Mouse (Mus musculus) yolk sac, embryonic 10.5 days (tissue): Measurements from ENCODE around the gene Cmss1.

Experiments
- DNase-seq: peaks from one replicate; pipeline ENCODE4 v3.0.0-alpha.2; 2017; ENCODE audit warnings: low spot score

Gene Cmss1

GRCm38 (mm10) chr16:57558258-57558657, 48.4 kb downstream of the Cmss1 start:
- DNase-seq, result no peak

GRCm38 (mm10) chr16:57556244-57556643, 50.4 kb downstream of the Cmss1 start:
- no peak for DNase-seq

- no peak for DNase-seq
Observed at GRCm38 (mm10) chr16:57555667-57556066, 51.0 kb downstream of the Cmss1 start.

GRCm38 (mm10) chr16:57554886-57555400, 51.7 kb downstream of the Cmss1 start:
- DNase-seq, result no peak

- no peak for DNase-seq
Observed at GRCm38 (mm10) chr16:57553235-57553634, 53.4 kb downstream of the Cmss1 start.

- no peak for DNase-seq
Observed at GRCm38 (mm10) chr16:57552709-57553108, 54.0 kb downstream of the Cmss1 start.

- no peak for DNase-seq
Observed at GRCm38 (mm10) chr16:57551617-57552016, 55.0 kb downstream of the Cmss1 start.

- DNase-seq, result no peak
Observed at GRCm38 (mm10) chr16:57550817-57551216, 55.8 kb downstream of the Cmss1 start.

GRCm38 (mm10) chr16:57550088-57550487, 56.6 kb downstream of the Cmss1 start:
- DNase-seq, result no peak

GRCm38 (mm10) chr16:57549061-57550037, 57.3 kb downstream of the Cmss1 start:
- peak; percentile 57 for DNase-seq

GRCm38 (mm10) chr16:57548608-57549007, 58.1 kb downstream of the Cmss1 start:
- no peak for DNase-seq

GRCm38 (mm10) chr16:57546355-57546754, 60.3 kb downstream of the Cmss1 start:
- DNase-seq, result no peak

- DNase-seq, result no peak
Observed at GRCm38 (mm10) chr16:57544441-57544840, 62.2 kb downstream of the Cmss1 start.

- no peak for DNase-seq
Observed at GRCm38 (mm10) chr16:57543243-57543642, 63.4 kb downstream of the Cmss1 start.

GRCm38 (mm10) chr16:57536511-57536910, 70.2 kb downstream of the Cmss1 start:
- no peak for DNase-seq

- DNase-seq, result no peak
Observed at GRCm38 (mm10) chr16:57534811-57535210, 71.9 kb downstream of the Cmss1 start.

- no peak for DNase-seq
Observed at GRCm38 (mm10) chr16:57534365-57534764, 72.3 kb downstream of the Cmss1 start.

- no peak for DNase-seq
Observed at GRCm38 (mm10) chr16:57532081-57532493, 74.6 kb downstream of the Cmss1 start.

- DNase-seq, result no peak
Observed at GRCm38 (mm10) chr16:57530547-57530946, 76.1 kb downstream of the Cmss1 start.

- no peak for DNase-seq
Observed at GRCm38 (mm10) chr16:57528457-57528856, 78.2 kb downstream of the Cmss1 start.

GRCm38 (mm10) chr16:57526893-57527292, 79.8 kb downstream of the Cmss1 start:
- no peak for DNase-seq

- no peak for DNase-seq
Observed at GRCm38 (mm10) chr16:57525476-57525875, 81.2 kb downstream of the Cmss1 start.

- no peak for DNase-seq
Observed at GRCm38 (mm10) chr16:57525046-57525445, 81.6 kb downstream of the Cmss1 start.
